Mouse (Mus musculus): ENCODE results near the gene Arl15.
"Not testable (repeated sequence)": the region's sequence is repeated elsewhere in the genome, so short reads cannot be mapped to it uniquely, and the experiment has no call there.

The Arl15 gene

DNA sequence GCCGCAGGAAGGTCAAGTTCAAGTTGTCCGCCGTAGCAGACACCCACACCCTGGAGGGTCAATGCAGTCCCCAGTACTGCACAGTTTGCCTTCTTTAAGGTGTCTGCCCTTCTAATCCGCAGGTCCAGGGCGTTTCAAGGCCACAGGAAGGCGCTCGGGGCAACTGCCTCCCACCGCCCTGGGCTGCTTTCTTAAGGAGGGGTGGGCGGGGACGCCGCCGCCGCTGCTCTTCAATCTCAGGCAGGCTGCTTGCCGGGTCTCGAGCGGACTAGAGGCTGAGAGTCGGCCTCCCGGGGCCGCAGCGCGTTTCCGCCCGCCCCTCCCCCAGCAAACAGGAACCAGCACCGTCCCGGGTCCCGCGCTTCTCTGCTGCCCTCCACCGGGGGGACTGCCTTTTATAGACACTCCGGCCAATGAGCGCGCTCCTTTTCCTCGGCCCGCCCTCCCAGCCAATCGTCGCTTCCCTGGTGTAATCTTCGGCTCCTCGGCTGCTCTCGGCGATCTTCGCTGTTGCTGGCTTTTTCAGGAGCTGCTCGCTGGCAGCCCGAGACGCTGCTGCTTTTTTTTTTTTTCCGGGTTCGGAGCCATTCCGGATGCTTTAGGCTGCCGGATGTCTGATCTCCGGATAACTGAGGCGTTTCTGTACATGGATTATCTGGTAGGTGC lies at the start of gene Arl15:
Arl15 (plus strand) TSS at position 467 of the 666 bp plus-strand sequence.
- peak; percentile 95 for DNase-seq (ENCODE audit: low read depth, low spot score)

DNA sequence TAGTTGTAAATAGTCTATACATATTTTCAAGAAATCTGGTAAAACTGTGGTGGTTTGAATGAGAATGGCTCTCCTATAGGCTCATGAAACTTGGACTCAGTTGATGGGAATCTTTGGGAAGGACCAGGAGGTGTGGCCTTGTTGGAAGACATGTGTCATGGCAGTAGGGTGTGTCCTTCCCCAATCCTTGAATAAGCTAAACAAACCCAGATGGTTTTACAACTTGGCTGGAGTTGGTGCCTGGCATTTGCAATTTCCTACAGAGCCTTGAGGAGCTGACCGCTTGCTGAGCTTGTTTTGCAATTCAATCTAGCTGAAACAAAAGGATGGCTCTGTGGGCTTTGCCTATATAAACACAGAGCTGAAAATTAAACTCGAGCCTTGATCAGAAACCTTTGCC lies 49.0 kb upstream of the Arl15 start:
- DNase-seq (ENCODE audit: low read depth, low spot score): peak; percentile 38

DNA sequence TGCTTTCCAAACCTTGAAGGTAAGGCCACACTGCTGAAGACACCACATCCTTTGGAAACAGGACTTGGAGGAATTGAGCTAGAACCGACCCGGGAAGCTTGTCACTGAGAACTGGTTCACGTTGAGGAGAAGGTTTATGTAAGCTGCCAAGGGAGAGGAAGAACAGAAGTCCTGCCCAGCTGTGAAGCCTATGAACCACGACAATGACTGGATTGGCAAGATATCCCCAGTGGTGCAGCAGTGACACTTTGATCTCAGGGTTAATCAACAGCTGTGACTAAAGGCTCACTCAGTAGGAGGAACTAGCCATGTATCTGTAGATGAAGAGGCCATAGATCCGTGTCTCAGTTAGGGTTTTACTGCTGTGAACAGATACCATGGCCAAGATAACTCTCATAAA lies 43.5 kb upstream of the Arl15 start:
- no peak for DNase-seq (ENCODE audit: low read depth, low spot score)

GRCm38 (mm10) chr13:113754731-113755689 lies 39.3 kb upstream of the Arl15 start:
- no peak for DNase-seq (ENCODE audit: low read depth, low spot score)

GRCm38 (mm10) chr13:113755779-113756178 lies 38.5 kb upstream of the Arl15 start:
- no peak for DNase-seq (ENCODE audit: low read depth, low spot score)

- DNase-seq (ENCODE audit: low read depth, low spot score): no peak
Measured at GRCm38 (mm10) chr13:113761717-113762116, 32.6 kb upstream of the Arl15 start.

DNA sequence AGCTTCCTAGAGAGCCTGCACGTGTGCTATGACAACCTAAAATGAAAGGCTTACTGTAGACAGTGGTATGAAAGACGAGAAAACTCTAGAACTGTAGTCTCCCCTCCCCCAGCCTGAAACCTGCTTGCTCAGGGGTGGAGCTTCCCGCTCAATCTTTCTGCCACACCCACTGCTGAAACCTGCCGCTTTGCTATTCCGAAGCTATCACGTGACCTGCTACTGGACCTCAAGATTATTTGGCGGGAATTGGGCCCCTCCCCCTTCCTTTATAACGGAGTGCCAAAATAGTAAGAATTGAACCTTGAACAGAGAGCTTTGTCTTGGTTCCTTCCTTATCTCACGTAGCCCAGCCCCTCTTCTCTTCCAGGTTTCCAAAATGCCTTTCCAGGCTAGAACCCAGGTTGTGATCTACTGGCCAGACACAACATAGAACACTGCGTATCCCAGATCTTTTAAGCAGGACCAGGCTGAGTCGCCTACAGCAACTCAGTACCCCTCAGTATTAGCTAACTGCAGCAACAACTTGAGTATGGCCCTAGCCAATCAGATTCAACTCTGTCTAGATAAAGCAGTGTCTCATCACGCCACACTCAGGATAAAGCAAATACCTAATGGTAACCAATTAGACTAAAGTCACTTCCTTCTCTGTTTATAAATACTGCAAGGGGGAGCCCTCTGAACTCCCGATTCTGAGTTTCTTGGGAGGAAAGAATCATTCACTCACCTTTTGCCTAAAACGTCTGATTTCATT lies 31.4 kb upstream of the Arl15 start:
- DNase-seq (ENCODE audit: low read depth, low spot score): no peak

DNA sequence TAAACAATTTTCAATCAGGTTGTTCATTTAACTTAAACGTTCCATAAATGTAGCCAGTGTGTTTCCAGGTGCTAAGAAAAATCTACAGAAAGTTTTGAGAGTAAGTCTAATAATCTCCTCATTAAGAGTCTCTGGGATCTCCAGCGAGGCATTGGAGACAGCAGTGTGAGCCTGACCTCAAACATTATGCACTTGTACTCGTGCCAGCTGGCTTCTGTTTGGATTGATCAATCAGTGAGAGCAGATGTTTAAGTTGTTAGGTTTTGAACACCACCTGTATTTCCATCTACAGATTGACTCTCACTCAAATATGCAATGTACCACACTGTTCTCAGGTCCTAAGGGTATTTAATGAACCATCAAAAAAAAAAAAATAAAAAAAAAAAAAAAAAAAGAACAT lies 28.9 kb upstream of the Arl15 start:
- DNase-seq (ENCODE audit: low read depth, low spot score): no peak

GRCm38 (mm10) chr13:113769829-113770228 lies 24.5 kb upstream of the Arl15 start:
- DNase-seq (ENCODE audit: low read depth, low spot score): no peak

GRCm38 (mm10) chr13:113770340-113770739 lies 24.0 kb upstream of the Arl15 start:
- DNase-seq (ENCODE audit: low read depth, low spot score): no peak

- no peak for DNase-seq (ENCODE audit: low read depth, low spot score)
Measured at GRCm38 (mm10) chr13:113771340-113771739, 23.0 kb upstream of the Arl15 start.

DNA sequence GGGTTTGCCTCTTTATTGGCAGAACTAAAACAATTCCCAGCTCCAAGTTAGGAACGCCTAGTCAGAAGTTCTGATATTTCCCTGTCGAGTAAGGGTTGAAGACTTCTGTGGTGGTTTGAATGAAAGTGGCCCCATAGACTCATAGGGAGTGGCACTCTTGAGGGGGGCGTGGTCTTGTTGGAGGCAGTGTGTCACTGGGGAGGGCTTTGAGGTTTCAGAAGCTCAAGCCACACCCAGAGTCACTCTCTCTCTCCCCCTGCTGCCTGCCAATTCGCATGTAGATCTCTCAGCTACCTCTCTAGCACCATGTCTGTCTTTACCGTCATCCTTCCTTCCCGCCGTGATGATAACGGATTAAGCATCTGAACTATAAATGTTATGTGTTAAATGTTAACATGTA lies 19.5 kb upstream of the Arl15 start:
- DNase-seq (ENCODE audit: low read depth, low spot score): no peak

- no peak for DNase-seq (ENCODE audit: low read depth, low spot score)
Measured at GRCm38 (mm10) chr13:113775244-113776140, 18.8 kb upstream of the Arl15 start.

DNA sequence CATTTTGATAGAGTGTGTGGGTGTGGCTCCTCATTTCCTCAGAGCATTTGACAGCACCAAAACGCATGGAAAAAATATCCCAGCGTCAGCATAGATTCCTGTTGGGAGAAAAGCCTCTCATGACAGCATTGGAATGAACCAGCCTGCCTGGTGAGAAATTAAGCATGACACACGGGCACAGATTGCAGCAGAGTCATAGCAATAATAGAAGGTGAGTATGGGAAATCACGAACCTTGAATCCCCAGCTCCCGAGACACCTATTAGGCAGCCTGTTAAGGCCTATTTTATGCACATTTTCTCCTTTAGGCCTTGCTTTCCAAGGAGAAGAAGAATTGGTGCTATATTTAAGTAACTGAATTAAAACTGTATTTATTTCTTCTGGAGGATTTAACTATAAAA lies 8.5 kb upstream of the Arl15 start:
- no peak for DNase-seq (ENCODE audit: low read depth, low spot score)

DNA sequence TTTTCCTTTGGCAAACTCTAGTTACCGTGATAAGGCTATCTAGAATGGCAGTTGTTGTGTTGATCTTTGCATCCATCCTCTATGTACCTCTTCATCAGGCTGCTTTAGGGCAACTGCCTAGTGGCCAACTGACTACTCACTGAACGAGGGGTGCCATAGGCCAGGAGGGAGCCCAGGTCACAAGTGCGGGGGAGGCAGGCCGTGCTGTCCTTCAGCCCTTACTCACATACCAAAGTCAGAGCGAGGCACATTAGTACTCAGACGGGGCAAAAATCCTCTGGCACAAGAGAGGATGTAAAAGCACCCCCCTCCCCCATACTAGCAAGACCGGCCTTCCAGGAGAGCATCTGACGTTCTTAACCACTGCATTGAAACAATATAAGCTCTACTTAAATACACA lies 7.2 kb upstream of the Arl15 start:
- no peak for DNase-seq (ENCODE audit: low read depth, low spot score)

- DNase-seq (ENCODE audit: low read depth, low spot score): not testable (repeated sequence)
Measured at GRCm38 (mm10) chr13:113790016-113790415, 4.3 kb upstream of the Arl15 start.

DNA sequence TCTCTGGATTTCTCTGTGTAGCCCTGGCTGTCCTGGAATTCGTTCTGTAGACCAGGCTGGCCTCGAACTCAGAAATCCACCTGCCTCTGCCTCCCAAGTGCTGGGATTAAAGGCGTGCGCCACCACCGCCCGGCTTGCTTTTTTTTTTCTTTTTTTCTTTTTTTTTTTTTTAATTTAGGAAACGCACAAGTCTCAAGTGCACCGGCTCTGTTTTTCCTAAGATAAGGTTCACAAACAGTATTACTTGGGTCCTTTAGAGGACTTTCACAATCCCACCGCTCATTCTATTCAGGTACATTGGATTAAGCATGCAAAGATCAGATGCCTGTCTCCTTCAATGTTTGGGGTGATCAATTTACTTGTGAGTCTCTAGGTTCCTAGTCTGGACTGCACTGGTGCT lies 668 bp upstream of the Arl15 start:
- no peak for DNase-seq (ENCODE audit: low read depth, low spot score)

DNA sequence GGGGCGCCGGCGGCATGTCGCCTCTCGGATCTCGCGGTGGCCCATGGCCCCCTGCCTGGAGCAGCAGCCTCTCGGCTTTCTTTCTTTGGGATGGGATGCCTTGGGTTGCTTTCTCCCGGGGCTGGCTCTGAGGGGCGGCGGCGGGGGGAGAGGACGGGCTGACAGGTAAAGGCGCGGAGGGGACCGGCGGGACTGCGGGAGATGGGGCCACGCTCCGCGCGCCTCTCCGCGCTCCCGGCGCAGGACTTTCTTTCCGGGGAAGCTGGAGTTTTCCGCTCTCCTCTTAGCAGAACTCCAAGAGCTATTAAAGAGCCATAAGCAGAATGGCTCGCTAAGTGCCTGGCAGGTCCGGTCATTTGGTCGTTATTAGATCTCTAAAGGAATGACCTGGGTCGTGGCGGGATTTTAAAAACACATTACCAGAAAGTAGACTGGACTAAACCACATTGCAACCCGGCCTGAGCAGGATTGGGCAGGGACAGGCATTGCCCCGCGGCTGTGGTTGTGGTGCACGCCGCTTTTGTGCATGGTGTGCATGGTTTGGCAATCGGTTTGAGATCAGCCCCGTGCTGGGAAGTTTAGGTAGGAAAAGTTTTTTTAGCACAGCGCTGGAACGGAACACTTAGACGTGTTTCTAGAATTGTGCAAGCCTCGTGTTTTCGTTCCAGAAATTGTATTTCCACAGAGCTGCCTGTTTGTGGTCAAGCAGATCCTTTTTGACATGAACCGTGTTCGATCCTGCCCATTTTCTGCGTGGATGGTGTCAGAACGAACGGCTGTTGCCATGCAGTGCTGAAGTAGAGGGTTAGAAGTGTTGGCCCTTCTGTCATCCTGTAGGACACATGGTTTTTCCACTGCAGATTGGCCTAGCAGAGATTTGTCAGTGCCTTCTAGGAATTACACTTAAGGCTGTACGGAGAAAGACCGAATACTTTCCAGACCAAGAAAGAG lies 675 bp downstream of the Arl15 start:
- DNase-seq (ENCODE audit: low read depth, low spot score): peak; percentile 63

DNA sequence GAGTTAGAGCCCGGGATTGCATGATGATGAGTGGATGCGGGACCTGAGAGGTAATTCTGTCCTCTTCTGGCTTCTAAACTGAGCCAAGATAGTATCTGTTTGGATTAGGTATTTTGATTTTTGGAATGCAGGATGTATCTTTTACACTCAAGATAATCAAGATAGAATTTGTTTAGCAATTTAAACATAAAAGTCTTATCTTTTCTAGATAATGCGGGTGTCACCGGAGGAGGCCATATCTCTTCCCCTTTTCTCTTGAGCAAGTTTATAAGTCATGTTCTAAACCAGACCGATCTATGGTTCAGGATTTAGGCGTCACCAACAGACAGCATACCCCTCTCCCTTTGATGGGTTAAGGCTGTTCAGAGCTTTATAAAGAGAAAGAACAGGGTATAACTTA lies 3.1 kb downstream of the Arl15 start:
- no peak for DNase-seq (ENCODE audit: low read depth, low spot score)

GRCm38 (mm10) chr13:113799361-113799760 lies 5.1 kb downstream of the Arl15 start:
- DNase-seq (ENCODE audit: low read depth, low spot score): no peak
